Mouse (Mus musculus) Patski (cell line): ENCODE measurements at regions not wholly inside any gene's neighbourhood (a gene's known extent, or its start where the extent isn't known, plus 50 kb on each side); places are given as distances from the start of the nearest gene placed in this dataset.

Experiments
- ATAC-seq: fragments of 100-300 bp; one replicate; pipeline ENCODE4 v1.8.0; 2021
- CTCF ChIA-PET: fragments of 350-600 bp; sonication (Branson Sonifier 250); formaldehyde crosslinking; loops from one replicate; lab custom pipeline; 2022; ENCODE audit warnings: inconsistent platforms; lab: Charles Lee
- POLR2A ChIA-PET: fragments of 350-600 bp; sonication (Branson Sonifier 250); formaldehyde crosslinking; loops from one replicate; lab custom pipeline; 2022; ENCODE audit warnings: antibody characterized with exemption, inconsistent platforms; lab: Charles Lee
- DNase-seq: peaks from one replicate; pipeline ENCODE4 v3.0.0-alpha.2; 2011; ENCODE audit warnings: low read depth, low spot score
- H3K27me3 ChIP-seq: fragments of 371-371 bp; one replicate; pipeline ENCODE4 v1.5.1; 2021
- CTCF ChIP-seq: fragments of 100-300 bp; IDR thresholded peaks from one replicate; pipeline ENCODE4 v1.5.1; 2021
- in situ Hi-C: fragments of 300-500 bp; cut with MboI; formaldehyde crosslinking; loops from 3 replicates; pipeline ENCODE4 v1.11.1; 2018; ENCODE audit warnings: low pct_unique_long_range_greater_than_20kb, mixed read lengths

DNA sequence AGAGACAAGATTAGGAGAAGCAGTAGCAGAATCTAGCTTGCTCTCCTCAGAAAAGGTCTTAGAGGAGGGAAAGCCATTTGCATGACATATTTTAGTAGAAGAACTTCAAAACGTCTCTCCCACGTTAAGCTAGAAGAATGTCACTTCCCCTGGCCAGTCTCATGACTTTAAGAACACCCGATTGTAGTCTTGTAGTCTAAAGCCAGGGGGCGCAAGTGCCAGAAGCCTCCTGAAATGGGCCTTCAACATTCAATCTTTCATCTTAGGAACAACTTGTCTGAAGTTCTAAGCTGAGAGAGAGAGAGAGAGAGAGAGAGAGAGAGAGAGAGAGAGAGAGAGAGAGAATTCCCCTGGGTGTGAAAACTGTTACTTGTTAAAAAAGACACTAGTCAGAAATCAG is 581.0 kb downstream of the Tmem182 start:
- peak; percentile 29 for TF ChIP-seq CTCF
- H3K27me3 ChIP-seq, result peaks cover 3% of the 10 kb centered on the region
- POLR2A ChIA-PET, result no interaction called here
- ATAC-seq (no peak), DNase-seq (no peak)
- in situ Hi-C loops, result no loop called here
- CTCF ChIA-PET, result interaction anchor here (1.6 kb wide), 1 partner anchor 16 kb away, joined by 3 read pairs; no protein-coding TSS in a partner anchor

GRCm38 (mm10) chr1:41390102-41390884 is 584.9 kb downstream of the Tmem182 start:
- DNase-seq (peak; percentile 86), ATAC-seq (peak; percentile 99)
- TF ChIP-seq CTCF, result no peak
- ChIA-PET POLR2A (interaction anchor here (0.6 kb wide), 1 partner anchor 326 kb away, joined by 4 read pairs; no protein-coding TSS in a partner anchor), CTCF (no interaction called here)
- no peaks in the 10 kb centered on the region for H3K27me3 ChIP-seq
- in situ Hi-C loops, result no loop called here

- no peak for ATAC-seq
- H3K27me3 ChIP-seq, result no peaks in the 10 kb centered on the region
- in situ Hi-C loops, result no loop called here
- ChIA-PET POLR2A (no interaction called here), CTCF (no interaction called here)
- TF ChIP-seq CTCF, result no peak
- no peak for DNase-seq
Measured at GRCm38 (mm10) chr1:41391071-41391470, 585.7 kb downstream of the Tmem182 start.

GRCm38 (mm10) chr1:41393287-41393686 is 587.9 kb downstream of the Tmem182 start:
- DNase-seq (no peak), ATAC-seq (peak; percentile 14)
- TF ChIP-seq CTCF, result no peak
- in situ Hi-C loops, result no loop called here
- no peaks in the 10 kb centered on the region for H3K27me3 ChIP-seq
- ChIA-PET CTCF (no interaction called here), POLR2A (no interaction called here)

DNA sequence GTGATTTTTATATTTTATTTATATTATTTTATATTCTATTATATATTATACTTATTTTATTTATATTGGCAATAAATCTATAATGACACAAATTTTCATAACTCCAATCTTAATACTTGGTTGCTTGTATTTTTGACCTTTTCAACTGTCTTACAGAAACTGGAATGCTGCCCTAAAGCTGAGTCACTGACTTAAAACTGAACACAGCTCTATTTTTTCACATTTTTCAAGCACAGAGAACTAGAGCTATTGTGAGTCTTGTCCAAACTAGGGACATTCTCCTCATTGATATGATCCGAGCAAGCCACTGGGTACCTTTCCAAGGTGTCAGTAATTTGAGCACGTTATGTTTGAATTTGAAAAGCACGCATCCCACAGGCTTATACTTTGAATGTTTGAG is 589.7 kb downstream of the Tmem182 start:
- ATAC-seq (no peak), DNase-seq (no peak)
- H3K27me3 ChIP-seq, result no peaks in the 10 kb centered on the region
- in situ Hi-C loops, result no loop called here
- POLR2A ChIA-PET, result interaction anchor here (0.6 kb wide), 1 partner anchor 21 kb away, joined by 3 read pairs; no protein-coding TSS in a partner anchor
- TF ChIP-seq CTCF, result no peak
- CTCF ChIA-PET, result interaction anchor here (1.6 kb wide), 1 partner anchor 16 kb away, joined by 6 read pairs; no protein-coding TSS in a partner anchor

GRCm38 (mm10) chr1:41410533-41410932 is 605.1 kb downstream of the Tmem182 start:
- no peak for TF ChIP-seq CTCF
- ATAC-seq, result no peak
- no peak for DNase-seq
- peaks cover 3% of the 10 kb centered on the region for H3K27me3 ChIP-seq
- in situ Hi-C loops, result no loop called here
- ChIA-PET CTCF (interaction anchor here (1.8 to 2.5 kb wide), 3 partner anchors 9 to 16 kb away, joined by 5 to 6 read pairs (median 5); no protein-coding TSS in a partner anchor), POLR2A (no interaction called here)

GRCm38 (mm10) chr1:41411641-41412040 is 606.2 kb downstream of the Tmem182 start:
- DNase-seq, result no peak
- TF ChIP-seq CTCF, result no peak
- in situ Hi-C loops, result no loop called here
- CTCF ChIA-PET, result interaction anchor here (1.1 to 2.5 kb wide), 4 partner anchors 10 to 22 kb away, joined by 3 to 6 read pairs (median 4); no protein-coding TSS in a partner anchor
- POLR2A ChIA-PET, result no interaction called here
- peaks cover 3% of the 10 kb centered on the region for H3K27me3 ChIP-seq
- ATAC-seq, result no peak

- POLR2A ChIA-PET, result no interaction called here
Measured at GRCm38 (mm10) chr1:41412078-41412477, 606.7 kb downstream of the Tmem182 start.

DNA sequence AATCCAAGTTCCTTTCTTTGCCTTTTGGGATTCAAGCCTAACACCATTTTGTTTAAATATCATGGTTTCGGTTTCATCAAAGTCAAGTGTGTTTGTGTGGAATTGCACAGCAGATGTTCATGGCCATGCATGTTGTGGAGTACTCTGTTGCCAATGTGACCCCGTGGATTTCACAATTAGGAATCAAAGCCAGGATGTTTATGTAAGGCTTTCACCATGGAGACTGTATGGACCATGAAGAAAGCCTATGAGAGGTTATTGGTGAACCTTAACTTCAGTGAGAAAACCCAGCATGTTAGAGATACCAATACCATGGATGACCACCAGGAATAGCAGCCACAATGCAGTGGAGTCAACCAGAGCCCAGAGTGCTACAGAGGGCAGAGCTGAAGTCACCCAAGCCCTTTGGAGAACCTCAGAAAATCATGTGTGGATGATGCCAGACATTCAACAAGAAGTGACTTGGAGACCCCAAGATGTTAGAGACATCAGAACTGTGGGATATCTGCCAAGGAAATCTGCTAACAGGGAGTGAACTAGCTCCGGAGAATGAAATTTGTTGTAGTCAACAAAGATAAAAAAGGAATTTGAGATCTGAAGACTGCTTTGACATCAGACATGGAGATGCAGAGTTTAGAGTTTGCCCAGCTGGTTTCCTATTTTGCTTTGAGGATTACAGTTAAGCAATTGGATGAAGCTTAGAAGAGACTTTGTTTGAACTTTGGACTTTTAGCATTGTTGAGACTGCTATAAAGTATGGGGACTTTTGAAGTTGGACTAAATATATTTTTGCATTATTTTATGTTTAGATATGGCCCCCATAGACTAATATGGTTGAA is 615.3 kb downstream of the Tmem182 start:
- ChIA-PET CTCF (no interaction called here), POLR2A (no interaction called here)
- H3K27me3 ChIP-seq, result no peaks in the 10 kb centered on the region
- in situ Hi-C loops, result no loop called here
- ATAC-seq (no peak), DNase-seq (no peak)
- no peak for TF ChIP-seq CTCF

More at GRCm38 (mm10) chr1:41412078-41412477, 606.7 kb downstream of the Tmem182 start:
- ATAC-seq (no peak), DNase-seq (no peak)
- TF ChIP-seq CTCF, result no peak
- in situ Hi-C loops, result no loop called here
- CTCF ChIA-PET, result interaction anchor here (1.1 to 2.5 kb wide), 4 partner anchors 10 to 22 kb away, joined by 3 to 6 read pairs (median 4); no protein-coding TSS in a partner anchor
- H3K27me3 ChIP-seq, result no peaks in the 10 kb centered on the region

DNA sequence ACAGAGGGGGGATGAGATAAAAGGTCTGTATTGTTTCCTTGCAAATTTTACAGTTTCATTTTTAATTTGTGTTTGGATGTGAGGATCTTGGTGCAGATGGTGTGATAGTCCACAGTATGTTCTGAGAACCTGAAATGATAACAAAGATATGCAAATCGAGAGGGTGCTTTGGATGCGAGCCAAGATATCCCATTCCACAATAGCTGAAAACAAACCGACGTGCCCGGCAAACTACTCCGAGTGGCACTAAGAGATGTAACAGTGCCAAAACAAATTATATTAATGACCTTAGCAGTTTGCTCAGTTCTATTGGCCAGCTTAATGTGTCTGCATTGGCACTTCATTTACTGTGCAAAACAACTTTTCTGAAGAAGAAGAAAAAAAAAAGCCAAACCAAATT is 622.5 kb downstream of the Tmem182 start:
- ChIA-PET CTCF (interaction anchor here (0.9 kb wide), 1 partner anchor 49 kb away, joined by 3 read pairs; no protein-coding TSS in a partner anchor), POLR2A (interaction anchor here (0.6 kb wide), 1 partner anchor 24 kb away, joined by 3 read pairs; no protein-coding TSS in a partner anchor)
- in situ Hi-C loops, result loop anchor here (25.0 kb wide), 1 partner anchor 1284 kb away; no protein-coding TSS in a partner anchor
- ATAC-seq (no peak), DNase-seq (no peak)
- no peak for TF ChIP-seq CTCF
- no peaks in the 10 kb centered on the region for H3K27me3 ChIP-seq
